Mouse (Mus musculus): ENCODE measurements around the gene Bckdk.
A peak's percentile ranks its signal among the peaks of the same experiment; 100 is the strongest.

Gene Bckdk

DNA sequence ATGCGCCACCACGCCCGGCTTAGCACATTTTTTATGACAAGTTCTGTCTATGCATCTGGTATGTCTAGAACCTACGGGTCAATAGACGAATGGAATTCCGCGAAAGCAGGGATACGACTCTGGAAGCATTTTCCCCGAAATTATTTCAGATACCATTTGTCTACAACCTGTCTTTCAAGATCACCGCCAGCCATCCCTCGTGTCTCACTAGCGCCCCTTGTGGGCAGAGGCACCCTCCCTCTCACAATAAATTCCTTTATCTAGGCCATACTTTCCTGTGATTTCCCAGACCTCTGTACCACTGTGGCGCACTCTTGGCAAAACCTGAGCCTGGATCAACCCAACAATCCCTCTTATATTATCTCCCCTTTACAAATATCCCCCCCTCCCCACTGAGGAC, 7.5 kb upstream of the Bckdk start:
- peak; percentile 93 for DNase-seq

DNA sequence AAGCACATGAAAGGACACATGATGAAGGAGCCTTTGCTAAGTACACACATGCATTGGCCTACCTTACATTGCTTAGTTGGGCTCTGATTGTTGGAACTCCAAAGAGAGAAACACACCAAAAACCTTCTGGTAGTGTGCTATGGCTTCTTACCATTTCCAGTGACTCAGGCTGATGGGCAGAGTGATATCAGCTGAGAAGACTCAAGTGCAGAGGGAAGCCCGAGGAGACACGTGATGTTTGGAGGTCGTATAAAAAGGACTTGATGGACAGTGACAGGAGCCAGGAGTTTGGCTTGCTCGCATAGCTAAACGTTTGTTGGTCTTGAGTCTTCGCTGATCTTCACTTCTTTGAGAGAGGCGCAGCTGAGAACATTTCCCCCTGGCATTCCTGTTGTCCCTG, 6.3 kb upstream of the Bckdk start:
- no peak for DNase-seq

DNA sequence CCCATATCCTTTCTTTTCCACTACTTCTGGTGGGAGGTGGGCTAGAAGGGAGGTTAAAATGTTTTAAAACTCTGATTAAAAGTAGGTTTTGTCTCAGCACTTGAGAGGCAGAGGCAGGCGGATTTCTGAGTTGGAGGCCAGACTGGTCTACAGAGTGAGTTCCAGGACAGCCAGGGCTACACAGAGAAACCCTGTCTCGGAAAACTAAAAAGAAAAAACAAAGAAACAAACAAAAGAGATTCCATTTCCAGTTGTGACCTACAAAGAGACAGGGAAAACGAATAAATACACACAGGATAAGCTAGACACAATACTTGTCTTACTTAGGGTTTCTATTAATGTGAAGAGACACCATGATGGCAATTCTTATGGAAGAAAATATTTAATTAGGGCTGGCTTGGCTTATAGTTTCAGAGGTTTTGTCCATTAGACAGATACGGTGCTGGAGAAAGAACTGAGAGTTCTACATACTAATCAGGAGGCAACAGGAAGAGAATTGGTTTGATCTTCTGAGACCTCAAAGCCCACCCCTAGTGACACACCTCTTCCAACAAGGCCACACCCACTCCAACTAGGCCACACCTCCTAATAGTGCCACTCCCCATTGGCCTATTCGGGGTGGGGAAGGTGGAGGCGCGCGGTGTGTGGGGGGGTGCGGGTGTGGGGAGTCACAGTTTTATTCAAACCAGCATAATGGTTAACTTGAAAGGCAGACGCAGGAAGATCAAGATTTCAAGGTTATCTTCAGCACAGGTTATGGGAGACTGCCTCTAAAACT, 5.5 kb upstream of the Bckdk start:
- DNase-seq = no peak

DNA sequence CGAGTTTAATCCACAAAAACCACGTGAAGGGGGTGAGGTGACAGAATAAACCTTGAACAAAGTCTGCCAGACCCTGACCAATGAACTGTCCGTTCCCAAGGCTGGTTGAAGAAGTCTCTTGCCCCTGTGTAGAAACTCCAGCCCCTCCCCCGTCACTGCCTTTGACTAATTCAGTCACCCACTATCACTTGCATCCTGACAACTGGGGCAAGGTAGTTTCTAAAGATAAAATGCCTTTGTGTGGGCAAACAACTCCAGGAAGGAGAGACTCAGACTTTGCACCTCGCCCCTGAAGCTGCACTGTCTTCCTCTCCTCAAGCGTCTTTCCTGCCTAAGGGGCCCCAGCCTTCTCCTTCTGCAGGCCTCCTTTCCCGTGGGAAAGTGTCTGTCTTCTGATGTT, 3.9 kb upstream of the Bckdk start:
- no peak for DNase-seq

DNA sequence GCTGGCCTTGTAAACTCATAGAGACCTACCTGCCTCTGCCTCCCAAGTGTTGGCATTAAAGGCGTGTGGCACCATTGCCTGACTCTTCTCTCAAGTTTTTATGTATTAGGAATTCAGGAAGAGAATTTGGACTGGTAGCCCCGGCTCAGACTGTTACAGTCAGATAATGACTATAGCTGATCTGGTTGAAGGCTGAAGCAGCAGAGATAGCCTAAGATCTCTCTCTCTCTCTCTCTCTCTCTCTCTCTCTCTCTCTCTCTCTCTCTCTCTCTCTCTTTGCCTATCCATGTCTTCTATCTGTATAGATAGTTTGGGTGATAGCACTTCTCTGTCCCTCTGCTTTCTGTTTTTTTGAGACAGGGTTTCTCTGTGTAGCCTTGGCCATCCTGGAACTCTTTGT, 2.1 kb upstream of the Bckdk start:
- DNase-seq = no peak

DNA sequence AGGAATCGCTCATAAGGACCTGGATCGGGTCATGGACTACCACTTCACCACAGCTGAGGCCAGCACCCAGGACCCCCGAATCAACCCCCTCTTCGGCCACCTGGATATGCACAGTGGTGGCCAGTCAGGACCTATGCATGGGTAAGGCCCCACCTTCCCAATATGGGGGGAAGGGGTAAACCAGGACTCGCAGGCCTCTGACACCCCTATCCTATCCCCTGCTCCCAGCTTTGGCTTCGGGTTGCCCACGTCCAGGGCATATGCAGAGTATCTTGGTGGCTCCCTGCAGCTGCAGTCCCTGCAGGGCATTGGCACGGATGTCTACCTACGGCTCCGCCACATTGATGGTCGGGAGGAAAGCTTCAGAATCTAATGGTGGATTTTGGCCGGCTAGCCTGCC, 4.1 kb downstream of the Bckdk start:
- DNase-seq = peak; percentile 94

DNA sequence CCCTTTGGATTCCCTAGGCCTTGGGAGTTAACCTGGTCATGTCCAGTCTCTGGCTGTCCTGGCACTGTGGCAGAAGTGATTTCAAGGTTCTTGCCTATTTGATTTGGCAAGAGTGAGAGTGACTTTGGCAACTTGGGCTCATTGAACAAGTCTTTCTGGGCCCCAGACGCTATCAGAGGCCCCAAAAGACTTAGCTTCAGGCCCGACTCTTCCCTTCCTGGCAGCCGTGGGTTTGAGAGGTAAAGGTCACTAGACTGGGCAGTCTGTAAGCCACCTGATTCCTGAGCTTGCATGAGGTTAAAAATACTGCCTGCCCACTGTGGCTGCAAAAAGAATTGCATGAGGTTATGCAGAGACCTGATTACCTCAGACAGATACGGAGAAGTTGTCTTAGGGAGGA, 4.8 kb downstream of the Bckdk start:
- no peak for DNase-seq

DNA sequence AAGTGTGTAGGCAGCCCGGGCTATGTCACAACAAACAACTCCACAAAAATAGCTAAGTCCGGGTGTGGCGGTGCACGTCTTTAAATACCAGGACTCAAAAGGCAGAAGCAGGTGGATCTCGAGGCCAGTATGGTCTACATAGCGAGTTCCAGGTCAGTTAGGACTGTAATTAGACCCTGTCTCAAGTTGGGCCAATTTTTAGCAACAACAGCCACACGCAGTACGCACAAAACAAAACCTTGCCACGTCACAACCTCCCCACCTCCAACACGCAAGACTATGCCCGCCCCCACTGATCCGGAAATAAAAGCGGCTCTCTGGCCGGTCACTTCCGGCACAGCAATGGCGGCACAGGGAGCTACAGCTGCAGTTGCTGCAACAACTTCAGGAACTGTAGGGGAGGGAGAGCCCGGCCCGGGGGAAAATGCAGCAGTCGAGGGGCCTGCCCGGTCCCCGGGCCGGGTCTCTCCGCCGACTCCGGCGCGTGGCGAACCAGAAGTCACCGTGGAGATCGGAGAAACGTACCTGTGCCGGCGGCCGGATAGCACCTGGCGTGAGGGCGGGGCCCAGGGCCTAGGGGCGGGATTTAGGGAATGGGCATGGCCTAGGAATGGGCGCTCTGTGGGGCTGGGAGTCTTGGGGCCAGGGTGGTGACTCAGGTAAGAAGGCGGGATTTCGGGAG, 8.4 kb downstream of the Bckdk start, which contains the start of gene Kat8:
Kat8 (plus strand) TSS at position 327 of the 682 bp plus-strand sequence.
- DNase-seq = peak; percentile 99

DNA sequence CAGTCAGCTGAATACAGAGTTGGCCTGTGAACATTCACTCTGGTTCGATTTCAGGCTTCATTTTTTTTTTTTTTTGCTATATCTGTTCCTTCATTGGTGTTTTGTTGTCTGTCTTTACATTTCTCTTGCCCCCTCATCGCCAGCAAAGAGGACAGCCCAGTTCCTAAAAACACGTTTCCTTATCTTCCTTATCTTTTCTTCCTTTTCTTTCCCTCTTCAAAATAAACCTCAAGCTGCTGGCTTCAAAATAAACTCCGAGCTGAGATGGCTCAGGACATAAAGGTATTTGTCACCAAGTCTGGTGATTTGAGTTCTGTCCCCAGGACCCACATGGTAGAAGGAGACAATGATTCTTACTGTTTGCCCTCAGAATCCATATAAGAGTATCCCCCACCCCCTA, 9.1 kb downstream of the Bckdk start:
- no peak for DNase-seq

DNA sequence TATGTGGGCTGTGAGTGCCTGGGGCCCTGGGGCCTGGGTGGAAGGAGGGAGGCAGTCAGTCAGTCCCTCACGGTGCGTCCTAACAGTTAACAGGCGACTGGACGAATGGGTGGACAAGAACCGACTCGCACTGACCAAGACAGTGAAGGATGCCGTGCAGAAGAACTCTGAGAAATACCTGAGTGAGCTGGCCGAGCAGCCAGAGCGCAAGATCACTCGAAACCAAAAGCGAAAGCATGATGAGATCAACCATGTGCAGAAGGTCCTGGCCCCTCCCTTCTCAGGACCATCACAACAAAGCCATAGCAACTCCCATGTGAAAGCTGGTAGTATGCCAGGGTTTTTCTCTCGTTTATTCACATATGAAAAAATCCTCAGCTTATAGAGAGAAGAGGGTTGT, 11.4 kb downstream of the Bckdk start:
- no peak for DNase-seq

DNA sequence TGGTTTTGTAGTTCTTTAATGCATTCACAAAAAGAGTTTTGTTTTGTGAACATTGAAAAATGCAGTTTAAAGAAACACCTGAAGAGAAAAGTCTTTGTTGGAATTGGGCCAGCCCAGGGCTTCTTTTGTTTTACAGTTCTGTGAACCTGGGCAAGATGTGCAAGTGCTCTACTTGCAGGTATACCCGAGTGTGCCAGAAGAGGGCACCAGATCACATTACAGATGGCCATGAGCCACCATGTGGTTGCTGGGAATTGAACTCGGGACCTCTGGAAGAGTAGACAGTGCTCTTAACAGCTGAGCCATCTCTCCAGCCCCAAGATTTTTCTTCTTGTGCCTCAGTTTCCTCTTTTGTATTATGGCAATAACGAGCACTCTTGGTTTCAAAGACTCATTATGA, 14.3 kb downstream of the Bckdk start:
- DNase-seq = no peak

DNA sequence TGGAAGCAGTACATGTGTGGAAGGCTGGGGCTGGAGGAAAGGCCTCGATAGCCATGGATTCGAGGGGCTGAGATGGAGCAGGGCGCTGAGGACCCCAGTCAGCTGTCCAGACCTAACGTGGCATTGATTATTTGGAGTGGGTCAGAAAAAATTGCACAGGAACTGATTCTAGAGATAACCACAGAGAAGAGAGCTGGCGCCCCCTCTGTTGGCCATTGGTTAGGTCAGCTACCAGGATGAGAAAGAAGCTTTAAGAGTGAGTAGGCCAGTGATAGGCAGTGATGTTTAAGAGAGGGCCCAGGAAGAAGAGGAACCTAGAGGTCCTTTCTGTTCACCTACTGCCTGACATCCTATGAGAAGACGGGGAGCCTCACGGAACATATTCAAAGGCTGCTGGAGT, 15.4 kb downstream of the Bckdk start:
- no peak for DNase-seq

DNA sequence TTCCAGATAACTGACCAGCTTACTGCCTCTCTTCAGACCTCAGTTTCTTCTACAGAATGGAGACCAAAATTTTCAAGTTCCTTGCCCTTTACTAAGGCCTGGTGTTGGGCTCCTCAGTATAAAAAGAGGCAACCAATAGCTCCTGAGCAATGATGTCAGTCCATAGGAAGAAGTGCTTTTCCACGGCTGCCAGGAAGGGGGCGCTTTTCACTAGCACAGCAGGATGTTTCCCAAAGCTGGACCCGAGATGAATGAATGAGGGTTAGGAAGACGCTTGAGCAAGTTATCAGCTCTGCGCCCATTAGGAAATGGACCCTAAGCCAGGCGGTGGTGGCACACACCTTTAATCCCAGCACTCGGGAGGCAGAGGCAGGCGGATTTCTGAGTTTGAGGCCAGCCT, 17.6 kb downstream of the Bckdk start:
- no peak for DNase-seq

DNA sequence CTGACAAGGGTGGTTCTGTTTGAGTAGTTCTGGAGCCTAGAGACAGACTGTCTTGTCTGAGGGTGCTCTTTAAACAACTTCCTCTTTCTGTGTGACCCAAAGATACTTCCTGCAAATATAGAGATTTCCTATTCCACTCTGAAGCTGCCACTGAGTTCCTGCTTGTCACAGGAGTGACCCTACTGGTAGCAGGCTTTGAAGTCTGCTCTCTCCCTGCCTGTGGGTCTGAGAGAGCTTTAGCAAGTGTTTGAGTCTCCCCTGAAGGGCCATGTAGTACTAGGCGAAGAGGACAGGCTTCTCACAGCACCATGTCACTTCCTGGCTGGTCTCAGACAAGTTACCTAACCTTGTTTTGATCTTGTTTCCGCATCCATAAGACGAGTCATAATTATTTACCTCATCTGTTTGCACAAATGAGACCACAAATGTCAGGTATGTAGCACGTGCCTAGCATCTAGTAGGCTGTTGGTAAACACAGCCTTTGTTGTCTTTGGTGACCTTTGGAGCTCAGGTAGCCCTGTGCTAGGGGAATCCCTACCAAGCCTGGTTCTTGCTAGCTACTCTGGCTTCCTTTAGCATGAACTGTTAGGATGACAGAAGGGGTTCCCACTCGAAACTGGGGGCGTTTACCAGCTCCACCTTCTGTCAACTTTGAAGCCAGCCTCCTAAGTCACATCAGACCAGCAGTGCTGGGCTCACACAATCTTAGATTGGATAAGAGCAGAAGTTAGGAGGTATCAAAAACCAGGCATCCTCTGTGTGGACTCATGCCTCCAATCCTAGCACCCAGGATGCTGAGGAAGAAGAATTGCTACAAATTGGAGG, 18.8 kb downstream of the Bckdk start:
- DNase-seq = no peak

DNA sequence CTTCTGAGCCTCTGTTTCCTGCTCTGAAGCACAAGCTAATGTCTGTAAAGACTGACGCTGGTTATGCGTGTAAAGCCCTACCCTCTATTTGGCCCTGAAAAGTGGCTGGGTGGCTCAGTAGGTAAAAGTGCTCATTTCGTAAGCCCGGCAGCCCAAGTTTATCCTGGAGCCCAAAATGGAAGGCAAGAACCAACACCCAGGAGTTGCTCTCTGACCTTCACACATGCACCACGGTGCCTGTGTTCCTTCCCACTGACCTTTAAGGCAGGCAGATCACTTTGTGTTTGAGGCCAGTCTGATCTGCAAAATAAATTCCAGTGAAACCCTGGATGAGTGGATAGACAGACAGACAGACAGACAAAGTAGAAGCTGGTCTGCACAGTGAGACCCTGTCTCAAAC, 19.8 kb downstream of the Bckdk start:
- DNase-seq = no peak

DNA sequence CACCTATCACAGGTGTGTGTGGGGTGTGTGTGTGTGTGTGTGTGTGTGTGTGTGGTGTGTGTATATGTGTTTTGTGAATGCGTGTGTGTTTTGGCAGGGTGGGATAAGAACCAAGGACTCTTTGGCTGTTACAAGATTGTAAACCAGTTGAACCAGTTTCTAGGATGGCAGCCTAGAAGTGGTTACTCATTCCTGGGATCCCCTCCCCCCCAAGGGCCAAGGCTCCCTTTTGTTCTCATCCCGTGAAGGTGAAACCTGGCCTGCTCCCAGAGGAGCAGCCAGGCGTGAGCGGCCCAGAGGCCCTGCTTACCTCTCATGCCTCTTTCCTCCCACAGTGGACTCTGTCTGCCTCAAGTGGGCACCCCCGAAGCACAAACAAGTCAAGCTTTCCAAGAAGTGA, 21.4 kb downstream of the Bckdk start:
- DNase-seq = no peak

DNA sequence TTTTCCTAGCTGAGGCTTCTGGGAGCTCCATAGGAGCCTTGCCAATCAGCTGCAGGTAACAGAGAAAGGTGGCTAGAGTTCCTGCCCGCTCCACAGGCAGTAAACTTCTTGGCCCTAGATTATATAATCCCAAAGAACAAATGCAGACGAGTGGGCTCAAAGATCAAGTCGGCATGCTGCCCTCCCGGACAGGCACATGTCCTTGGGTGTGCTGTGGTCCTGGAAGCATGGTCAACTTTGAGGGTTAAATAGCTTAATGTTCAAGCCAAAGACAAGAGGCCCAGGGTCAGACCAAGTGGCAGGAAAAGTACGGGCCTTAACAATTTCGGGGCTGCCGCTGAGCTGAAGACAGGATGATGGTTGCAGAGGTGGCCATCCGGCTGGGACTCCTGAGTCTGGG, 22.2 kb downstream of the Bckdk start:
- no peak for DNase-seq

DNA sequence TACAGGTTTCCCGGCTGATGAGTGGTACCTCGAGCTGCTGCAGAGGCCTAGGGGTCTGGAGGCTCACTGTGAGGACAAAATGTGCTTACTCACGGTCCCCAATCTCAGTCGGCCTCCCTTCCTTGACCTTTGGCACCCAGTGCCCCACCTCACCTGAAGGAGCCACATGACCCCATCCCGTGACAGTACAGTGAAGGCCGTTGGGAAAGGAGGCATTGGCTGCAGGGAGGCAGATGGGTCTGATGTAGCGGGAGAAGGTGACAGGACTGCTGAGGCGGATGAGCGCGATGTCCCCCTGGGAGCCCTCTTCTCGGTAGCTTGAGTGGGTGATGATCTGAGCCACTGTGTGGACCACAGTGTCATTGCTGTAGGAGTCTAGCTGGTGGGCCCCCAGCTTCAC, 23.0 kb downstream of the Bckdk start:
- no peak for DNase-seq

DNA sequence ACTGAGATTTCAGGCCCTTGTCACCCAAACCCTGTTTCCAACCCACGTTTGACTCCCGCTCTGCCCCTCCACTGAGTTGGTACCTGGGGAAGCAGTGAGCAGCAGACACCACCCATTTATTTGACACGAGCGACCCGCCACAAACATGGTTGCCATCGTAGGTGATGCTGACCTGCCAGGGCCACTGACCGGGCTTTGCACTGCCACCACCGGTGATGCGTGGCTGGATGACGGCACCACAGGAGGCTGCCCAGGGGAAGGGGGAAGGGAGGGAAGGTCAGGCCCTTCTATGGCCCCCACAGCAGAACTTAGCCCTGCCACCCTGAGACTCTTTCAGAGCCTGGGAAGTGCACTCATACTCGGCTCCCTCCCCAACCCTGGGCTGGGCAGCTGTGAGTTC, 23.8 kb downstream of the Bckdk start:
- no peak for DNase-seq

DNA sequence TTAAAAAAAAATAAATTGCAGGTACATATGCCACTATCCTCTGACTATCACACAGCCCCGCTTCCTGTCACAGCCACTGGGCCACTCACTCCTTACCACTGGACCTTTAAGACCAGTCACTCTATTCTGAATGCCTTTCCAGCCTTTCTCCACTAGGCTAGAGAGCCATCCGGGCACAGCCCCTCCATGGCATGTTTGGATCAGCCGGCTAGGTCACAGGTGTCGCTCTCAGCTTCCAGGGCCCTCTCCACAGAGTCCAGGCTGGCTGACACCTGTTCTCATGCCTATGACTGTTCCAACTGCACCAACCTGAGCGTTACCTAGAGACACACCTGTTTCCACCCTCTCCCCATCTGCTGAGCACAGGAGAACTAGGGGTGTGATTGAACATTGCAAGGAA, 24.7 kb downstream of the Bckdk start:
- DNase-seq = no peak

DNA sequence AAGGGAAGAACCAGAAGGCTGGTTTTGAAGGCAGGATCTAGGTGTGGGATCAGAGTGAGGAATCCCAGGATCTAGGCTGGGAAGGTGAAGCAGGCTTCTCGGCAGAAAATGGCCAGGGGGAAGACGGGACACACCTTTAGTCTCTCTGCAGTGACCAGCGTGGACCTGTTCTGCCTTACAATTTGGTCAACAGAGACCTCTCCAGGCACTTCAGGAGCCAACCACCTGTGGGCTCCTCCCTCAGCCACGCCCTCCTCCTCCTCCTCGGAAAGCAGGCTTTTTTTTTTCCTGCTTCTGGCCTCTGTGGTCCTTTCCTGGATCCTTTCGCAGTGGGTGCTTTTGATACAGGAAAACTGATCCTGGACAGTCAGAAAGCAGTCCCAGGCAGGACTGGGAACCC, 26.0 kb downstream of the Bckdk start, which contains the start of gene Prss8:
Prss8 (minus strand) TSS at position 182 of the 400 bp plus-strand sequence.
- no peak for DNase-seq

DNA sequence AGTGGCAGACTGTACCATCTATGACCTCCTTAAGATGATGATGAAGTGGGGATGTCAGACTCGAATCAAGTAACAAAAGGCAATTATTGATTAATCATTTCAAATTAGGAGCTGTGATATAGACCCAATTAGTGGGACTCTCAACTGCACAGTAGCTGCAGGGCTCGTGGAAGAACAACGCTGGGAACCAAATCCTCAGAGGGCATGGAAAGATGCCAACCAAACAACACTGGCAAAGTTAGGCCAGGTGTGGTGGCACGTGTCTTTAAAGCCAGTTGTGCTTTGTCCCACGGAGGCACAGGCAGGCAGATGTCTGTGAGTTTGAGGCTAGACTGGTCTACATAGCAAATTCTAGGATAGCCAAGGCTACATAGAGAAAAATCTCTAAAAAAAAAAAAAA, 26.8 kb downstream of the Bckdk start:
- DNase-seq = no peak

DNA sequence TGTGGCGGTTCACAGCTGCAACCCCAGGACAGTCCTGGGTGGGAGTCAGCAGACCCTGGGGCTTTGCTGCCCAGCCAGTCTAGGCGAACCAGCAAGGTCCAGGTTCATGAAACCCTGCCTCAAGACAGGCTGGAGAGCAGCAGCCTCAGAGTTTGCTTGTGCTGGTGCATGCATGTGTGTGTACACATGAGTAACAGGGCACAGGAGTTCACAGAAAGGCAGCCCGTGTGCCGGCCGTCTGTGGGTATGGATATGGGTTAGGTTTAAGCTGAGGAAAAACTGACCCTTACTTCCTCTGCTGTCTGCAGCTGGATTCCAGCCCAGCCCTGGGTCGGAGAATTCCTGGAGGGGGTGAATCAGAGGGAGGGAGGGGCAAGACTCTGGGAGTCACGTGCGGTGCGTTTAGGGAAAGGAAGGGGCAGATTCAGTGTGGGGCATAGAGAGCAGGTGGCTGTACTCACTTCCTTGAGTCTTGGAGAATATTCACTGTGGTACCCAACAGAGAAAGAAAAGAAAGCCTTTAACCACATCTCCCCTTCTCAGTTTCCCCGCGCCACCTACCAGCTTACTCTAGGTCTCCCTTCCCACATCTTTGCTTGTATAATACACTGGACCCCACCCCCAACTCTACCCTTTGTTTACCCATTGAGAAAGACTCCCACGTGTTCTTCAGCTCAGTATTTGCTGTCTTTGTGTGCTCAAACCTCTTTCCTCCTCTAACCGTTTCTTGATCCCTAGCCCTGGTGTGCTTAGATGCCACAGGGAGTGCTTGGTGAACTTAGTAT, 27.7 kb downstream of the Bckdk start:
- DNase-seq = peak; percentile 96
